Mouse (Mus musculus) embryo, embryonic 9.5 days (tissue): ENCODE data around the gene Sfxn3.
A peak's percentile ranks its signal among the peaks of the same experiment; 100 is the strongest.

Source experiments
- DNase-seq: peaks from one replicate; pipeline ENCODE4 v3.0.0-alpha.2; 2017; ENCODE audit errors: extremely low spot score

Sfxn3 gene

DNA sequence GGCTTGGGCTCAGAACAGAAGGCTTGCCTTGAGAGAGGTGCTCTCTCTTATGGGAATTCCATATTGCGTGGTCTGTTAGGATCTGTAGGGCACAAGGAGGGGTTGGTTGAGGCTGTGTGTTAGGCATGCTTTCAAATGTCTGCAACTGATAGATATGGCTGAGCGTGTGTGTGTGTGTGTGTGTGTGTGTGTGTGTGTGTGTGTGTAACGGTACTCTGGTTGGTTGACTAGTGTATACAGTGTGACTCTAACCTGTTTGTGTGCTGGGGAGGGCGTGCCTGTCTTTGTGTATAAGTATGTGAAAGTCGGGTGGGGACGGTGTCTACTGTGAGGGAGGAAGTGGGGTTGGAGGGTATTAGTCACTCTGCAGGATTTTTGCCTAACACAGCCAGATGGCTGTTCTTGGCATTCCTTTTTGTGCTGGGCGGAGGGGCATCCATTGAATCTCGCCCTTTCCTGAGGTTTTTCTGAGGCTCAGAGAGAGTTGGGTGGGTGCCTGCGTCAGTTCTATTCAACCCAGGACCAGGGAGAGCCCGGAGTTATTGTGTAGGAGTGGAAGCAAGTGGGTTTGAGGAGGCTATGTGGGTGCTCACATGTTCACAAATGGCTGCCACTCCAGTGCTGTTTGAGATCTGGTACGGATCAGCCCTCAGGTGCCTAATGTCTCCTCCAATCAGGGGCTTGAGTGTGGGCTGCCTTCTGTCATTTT lies 786 bp downstream of the Sfxn3 start:
- no peak for DNase-seq

DNA sequence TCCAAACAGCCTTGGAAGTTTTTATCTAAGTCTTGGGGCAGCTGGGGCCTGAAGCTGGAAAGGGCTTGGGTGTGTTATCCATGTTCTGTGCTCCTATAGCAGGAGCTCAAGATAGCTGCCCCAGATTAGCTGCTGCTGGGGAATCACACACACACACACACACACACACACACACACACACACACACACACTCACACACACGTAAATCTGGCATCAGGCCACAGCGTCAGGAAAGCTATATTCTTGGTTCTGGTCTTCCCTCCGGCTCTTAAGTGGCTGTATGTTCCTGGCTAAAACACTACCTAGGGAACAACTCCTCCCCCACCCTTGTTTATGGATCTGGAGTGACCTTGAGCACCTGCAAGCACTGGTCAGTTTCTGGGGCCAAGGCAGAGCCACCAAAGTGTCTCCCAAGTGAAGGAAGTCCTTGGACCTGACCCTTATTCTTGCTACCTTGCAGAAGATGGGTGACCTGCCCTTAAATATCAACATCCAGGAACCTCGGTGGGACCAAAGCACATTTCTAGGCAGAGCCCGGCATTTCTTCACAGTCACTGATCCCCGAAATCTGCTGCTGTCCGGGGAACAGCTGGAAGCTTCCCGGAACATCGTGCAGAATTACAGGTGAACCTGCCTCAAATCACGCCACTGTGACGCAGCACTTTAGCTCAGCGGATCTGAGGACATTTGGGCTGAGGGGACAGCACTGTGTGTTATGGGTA lies 1.5 kb downstream of the Sfxn3 start:
- DNase-seq = no peak

DNA sequence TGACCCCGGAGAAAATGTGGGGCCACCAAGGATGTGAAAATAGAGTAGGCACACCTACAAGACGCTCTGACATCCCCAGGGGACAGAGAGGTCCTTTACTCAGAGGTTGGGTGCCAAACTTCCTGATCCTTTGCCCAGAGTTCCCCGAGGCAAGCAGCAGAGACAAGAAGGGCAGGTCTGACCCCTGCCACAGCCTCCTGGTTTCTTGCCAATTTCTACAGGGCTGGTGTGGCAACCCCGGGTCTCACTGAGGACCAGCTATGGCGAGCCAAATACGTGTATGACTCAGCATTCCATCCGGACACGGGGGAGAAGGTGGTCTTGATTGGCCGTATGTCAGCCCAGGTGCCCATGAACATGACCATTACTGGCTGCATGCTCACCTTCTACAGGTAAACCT lies 2.2 kb downstream of the Sfxn3 start:
- no peak for DNase-seq

DNA sequence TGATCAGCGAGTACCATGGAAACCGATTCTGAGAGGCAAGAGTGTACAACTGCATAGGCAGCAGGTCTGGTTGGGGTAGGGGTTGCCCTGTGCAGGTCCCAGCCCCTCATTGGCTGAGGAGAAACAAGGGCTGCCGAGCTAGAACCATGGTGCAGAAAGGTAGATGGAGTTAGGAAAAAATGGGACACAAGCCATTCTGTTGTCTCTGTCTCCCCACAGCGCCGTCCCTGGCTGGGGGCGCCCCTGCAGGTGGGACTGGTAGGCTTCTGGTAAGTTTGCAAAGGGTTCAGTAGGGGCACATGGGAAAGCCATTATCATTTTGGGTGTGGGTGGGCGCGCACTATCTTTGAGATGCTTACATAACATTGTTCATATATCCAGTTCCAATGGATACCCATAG lies 6.1 kb downstream of the Sfxn3 start:
- no peak for DNase-seq

DNA sequence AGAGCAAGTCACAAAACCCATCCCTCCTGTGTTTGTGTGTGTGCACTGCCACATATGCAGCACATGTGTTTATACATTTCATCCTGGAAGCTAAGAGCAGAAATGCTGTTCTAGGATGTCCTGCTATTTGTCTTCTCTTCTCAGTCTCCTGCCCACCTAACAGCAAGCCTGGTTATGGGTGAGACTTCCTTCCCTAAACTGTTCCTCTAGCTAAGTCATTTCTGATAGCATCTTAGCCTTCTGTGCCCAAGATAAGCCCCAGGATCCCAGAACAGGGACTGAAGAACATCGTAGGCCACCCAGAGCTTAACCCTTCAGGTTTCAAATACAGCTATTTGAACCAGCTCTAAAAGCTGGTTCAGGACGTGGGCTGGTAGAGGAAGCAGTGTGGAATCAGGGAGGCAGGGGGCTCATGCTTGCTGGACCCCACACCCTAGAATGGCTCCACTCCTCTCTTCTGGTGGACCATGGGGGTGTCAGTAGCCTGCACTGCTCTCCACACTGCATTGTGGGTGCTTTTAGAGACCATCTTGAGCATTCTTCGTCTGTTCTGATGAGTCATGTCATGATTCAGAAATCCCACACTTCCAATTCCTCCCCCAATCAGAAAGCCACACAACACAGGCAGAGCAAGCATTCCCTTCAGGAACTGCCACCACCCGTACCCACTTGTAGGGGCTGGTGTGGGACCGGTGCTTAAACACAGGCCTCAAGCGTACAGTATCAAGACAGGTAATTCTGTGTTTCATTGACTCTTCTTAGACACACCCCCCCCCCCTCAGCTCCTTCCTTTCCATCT lies 7.8 kb downstream of the Sfxn3 start:
- no peak for DNase-seq

DNA sequence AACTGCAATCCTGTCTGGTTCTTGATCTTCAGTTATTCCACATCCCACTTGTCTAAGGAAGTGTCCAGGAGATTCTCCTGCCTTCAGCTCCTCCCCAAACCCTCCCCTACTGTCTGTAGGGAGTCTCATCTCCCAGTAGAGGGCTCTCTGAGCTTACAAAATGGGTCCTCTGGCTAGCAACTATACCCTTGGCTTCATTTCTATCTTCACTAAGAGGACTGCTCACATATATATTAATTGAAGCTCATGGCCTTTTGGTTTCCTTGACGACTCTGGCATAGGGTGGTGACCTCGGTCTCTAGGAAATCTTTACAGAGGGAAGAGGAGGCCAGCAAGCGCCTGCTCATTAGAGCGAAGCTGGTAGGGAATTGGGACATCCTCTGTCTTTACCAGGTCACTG lies 9.1 kb downstream of the Sfxn3 start:
- no peak for DNase-seq

DNA sequence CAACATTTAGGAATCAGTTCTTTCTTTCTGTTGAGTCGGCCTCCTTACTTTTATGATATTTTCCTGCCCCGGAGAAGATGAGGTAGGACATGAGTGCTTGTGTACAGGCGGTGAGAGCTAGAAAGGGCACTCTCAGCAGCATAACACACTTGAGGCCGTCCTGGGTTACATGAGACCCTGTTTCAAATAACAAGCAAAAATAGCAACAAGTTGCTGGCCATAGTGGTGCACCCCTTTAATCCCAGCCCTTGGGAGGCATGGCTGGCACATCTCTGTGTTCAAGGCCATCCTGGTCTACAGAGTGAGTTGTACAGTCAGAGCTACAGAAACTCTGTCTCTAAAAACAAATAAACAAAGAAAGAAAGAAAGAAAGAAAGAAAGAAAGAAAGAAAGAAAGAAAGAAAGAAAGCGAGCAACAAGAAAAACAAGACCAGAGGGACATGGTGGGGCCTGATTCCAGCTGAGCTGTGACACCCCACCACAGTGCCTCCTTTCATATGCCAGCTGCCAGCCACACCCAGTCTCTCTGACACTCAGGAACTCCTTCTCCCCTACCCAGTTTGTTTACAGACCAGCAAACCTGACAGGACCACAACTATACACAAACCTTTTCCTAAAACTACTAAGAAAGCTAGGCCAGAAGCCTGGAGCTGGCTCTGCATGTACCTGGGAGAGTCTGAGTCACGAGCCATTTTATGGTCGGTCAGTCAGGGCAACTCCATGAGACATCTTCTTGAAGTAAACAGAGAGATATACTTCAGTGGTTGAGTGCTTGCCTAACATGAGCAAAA lies 9.8 kb downstream of the Sfxn3 start:
- no peak for DNase-seq

DNA sequence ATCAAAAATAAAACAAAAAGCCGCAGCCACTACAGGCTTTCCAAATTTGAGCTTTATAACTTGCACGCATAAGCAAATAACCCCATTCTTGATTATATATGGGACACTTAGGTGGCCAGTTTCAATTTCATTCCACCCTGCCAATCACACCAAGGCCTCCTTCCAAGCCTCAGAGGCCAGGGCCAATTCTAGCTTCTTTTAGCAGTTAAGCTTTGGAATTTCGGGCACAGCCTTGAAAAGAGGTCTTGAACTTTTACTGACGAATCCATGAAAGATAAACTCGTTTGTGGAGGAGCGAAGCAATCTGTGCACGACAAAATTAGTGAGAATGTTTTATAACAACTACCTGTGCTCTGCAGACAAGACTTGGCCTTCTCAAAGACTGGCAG lies 10.4 kb downstream of the Sfxn3 start:
- DNase-seq = no peak

DNA sequence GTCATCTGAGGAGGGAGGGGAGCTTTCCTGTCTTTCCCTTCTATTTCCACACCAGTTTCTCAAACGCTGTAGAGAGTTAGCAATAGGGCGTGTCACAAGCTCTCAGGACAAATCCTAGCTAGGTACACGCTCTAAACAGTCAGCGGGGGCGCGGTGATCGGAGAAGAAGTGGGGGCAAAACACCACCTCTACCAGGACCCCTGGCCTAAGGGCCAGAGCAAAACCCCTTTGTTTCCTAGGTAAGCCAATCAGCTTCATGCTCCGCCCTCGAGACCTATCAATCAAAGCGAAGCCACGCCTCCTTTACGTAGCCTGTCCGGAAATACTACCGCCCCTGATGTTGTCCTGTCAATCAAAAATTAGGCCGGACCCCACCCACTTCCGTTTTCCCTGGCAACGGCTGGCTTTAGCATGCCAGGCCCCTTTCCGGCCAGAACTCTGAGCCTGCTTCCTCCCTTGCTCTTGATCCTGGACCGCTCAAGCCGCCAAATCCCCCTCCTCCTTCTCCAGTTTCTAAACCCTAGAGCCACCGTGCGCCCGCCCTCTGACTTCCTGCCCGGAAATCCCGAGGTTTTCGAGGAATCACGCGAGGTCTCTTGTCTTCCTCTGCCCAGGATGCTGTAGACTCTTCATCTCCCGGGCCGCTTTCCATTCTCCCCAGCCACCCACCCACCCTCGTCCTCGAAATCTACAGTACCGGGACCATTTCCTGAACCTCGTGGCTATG lies 11.0 kb downstream of the Sfxn3 start:
- peak; percentile 99 for DNase-seq

DNA sequence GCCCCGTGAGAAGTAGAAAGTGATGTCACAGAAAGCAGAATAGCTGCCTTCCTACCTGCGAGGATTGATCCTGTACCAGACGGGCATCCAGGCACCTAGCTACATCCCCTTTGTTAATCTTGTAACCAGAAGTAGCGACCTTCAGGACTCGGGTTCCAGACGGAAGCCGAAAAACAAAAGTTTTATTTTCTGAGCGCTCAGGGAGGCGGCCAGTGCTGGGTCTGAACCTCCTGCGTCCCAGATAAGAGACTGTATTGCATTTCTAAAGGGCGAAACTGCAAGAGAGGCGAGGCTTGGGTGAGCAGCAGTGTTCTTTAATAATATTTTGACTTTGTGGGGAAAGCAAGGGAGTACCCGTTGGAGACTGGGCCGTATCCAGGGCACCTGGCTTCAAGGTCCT lies 11.5 kb downstream of the Sfxn3 start:
- no peak for DNase-seq

DNA sequence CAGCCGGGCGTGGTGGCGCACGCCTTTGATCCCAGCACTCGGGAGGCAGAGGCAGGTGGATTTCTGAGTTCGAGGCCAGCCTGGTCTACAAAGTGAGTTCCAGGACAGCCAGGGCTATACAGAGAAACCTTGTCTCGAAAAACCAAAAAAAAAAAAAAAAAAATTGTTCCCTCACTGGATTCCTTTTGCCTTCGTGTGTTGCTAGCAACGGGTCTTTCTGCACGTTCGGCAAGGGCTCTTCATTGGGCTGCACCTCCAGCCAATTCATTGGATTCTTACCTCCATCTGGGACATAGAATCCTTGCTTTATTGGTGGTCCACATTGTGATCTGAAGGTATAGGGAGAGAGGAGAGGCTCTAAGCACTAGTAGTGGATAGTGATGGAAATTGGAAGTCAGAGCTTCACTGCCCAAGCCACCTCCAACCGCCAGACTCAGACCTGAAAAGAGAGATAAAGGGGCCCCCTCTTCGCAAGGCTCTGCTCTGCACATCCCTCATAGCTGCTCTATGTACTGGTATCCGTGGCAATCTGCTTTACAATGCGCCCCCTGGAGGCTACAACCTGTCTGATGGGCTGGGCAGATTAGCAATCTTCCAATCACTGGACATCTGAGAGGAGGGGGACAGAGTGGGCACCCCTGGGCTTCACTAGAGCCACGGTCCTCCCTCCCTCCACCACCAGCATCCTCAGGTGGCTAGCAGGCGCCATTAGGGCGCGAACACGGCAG lies 16.4 kb downstream of the Sfxn3 start:
- peak; percentile 57 for DNase-seq

DNA sequence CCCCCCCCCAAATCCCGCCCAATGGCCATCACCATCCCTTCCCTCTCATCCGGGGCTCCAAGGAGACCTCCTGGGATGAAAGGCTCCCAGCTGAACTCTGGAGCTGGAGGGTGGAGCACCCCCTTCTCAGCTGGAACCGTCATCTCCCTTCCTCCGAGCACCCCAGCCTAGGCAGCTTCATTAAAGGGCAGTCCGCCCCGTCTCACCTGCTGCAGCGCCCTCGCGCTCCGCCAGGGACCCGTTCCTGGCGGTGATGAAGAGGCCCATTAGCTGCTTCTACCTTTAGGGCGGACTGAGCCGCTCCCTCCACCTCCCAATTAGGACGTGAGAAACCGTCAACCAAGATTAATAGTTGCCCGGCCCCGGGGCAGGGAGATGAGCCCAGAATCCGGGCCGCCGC lies 17.9 kb downstream of the Sfxn3 start:
- DNase-seq = no peak

DNA sequence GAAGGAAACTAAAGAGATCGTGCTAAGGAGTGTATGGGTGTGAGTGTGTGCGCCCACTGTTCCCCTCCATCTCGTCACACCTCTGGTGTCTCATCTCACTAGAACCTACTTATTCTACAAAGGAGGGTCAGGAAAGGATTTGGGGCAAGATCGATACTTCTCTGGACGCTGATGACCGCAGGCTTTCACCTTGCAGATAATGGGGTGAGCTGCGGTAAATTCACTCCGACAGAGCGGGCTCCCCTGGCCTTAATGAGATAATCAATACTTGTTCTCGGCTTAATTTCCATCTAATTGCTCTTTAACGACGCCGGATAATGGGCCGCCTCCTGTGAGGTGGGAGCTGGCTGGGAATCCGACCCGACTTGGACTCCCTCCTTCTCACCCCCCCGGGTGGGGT lies 19.9 kb downstream of the Sfxn3 start:
- DNase-seq = no peak

DNA sequence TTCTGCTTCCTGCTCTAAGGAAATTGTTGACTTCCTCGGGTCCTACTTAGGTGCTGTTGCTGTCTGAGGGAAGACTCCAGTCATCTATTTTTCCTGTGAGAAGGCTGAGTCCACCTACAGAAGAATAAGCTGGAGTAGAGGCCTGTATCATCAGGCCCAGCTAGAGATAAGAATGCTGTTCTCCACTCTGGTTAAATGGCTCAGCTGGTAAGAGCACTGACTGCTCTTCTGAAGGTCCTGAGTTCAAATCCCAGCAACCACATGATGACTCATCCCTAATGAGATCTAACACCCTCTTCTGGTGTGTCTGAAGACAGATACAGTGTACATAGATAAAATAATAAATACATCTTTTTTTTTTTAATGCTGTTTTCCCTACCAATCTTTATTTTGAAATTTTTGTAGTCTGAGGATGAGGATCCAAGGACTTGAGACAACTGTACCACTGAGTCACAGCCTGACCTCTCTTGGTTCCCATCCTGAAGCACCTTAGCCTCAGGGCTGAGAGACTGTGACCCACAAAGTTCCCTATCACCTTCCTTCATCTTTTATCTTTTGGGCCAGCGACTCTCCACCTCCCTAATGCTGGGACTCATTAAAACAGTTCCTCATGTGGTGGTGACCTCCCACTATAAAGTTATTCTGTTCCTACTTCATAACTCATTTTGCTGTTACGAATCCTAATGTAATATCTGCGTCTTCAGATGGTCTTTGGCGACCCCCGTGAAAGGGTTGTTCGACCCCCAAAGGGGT lies 20.6 kb downstream of the Sfxn3 start:
- DNase-seq = no peak

DNA sequence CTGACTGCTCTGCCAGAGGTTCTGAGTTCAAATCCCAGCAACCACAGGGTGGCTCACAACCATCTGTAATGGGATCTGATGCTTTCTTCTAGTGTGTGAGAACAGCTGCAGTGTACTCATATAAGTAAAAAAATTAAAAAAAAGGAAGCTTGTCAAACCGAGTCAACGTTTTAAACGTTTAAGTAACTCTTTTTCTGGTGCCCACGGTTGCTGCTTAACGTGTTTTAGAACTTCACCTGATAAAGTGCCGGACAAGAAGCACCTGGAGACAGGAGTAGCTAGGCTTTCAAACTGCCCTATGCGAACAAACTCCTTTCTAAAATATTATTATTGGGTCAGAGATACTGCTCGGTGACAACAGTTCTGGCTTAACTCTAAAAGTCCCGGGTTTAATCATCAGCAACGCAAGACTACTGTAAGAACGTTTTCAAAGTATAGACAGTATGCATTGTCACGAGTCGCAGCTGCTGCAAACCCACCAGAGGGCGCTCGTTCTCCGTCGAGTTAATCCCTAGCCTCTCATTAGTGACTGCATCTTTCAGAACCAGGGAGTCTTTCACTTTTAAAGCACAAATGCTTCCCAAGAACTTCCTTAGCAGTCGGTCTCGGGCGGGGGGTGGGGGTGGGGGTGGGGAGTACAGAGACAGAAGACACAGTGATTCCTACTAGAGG lies 26.7 kb downstream of the Sfxn3 start:
- peak; percentile 73 for DNase-seq

DNA sequence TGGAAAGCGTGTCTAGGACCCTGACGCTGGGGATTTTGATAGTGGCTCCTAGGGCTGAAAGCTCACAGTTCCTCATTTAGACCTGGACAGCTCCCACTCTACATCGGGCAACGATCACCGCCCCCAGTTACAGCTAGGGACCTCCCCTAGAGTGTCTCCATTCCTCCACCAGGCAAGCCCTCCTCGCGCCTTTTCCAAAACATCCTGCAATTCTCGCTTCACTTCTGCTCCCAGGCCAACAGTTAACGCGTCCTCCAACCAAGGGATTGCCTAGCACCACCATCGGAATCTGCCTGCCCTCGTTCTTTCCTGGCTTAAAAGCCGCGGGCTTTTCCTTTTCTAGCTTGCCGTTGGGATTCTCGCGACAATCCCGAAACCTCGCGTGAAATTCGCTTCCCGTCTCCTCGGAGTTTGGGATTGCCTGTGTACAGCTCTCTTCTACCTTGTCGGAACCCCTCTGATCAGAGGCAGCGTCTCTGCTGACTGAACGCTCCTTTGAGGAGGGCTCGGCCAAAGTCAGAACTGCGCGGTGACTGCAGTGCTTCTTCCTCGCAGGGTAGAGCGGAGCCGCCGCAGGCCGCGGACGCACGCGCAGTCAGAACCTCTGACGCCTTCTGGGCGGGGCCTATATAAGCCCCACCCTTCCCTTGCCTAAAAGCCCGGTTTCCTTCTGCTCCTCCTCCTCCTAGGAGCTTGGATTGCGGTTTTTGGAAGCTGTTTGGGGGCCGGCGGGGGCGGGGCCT lies 27.4 kb downstream of the Sfxn3 start, which contains the start of gene Kazald1:
TSS of gene Kazald1 (plus strand) at position 662 of the 743 bp plus-strand sequence.
- DNase-seq = peak; percentile 93

DNA sequence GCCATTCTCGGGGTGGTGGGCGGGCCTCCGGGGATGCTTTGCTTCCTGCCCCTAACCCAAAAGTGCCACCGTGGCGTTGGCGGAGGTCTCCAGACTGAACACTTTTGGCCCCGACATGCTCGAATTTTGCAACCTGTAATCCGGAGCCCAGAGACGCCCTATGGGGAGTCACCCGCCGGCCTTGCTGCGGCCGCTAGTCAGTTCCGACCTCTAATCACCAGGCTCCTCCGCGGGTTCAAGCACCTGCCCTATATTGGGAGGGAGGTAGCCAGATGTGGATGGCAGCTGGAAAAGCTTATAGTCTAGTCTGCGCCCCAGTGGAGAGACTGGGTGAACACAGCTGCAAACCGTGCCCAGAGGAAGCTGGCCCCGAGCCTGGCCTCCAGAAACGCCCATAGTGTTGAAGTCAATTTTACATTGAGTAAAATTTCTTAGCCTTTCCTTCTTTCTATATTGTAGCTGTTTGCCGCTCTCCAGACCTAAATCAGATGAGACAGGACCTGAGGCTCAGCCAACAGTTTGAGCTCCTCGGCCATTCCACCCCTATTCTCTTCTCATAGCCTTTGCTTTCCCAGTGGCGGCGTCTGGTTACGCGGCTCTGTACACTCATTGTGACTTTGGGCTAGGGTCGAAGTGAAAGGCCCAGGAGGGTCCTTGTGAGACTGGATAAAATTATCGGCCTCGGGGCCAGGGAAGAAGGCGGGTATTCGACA lies 28.2 kb downstream of the Sfxn3 start:
- no peak for DNase-seq

DNA sequence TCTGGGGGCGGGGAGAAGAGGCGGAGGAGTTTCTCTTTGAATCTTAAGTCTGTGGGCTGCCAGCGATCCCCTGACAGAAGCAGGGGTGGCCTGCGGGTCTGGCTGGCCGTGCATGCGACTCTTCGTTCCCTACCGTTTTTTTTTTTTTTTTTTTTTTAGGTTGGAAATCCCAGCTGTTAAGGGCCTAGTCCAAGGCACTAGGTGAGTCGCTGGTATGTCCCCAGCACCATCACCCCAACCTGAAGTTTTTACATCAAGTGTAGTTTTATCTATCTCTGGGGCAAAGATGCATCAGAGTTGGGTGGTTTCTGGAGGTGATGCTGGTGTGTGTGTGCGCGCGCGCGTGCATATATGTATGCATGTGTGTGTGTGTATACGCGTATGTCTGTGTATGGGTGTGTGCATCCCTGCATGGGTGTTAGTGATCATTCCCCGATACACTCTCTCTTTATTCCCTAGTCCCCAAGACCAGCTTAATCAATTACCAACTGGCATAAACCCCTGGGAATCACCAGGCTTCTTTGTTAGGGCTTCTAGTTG lies 28.8 kb downstream of the Sfxn3 start:
- no peak for DNase-seq
